In genomic region chr12:17069808-17070207, GRCm38 (mm10) we compare ENCODE assay signal across 12 mouse cellular contexts. TPM values are rescaled to one million over a fixed set of nuclear protein-coding genes. Genes with fewer than 3 reads are reported as not detected.
DNase-seq lines count a peak whose midpoint lies in the region; ATAC-seq and TF ChIP-seq lines count a peak whose summit lies in the region.
"Had no signal": no experiment of that assay in that cellular context is flagged by ENCODE, and none has a peak within 500 bp of the region (broad histone marks: within the 10 kb centered on the region; RNA-seq: fewer than 3 reads in every experiment).

No protein-coding gene starts in this region.

- no peaks in the 10 kb centered on the region for H3K9me3 ChIP-seq in lung, embryonic 14.5 days (ENCODE audit: low read depth, low read length)
- no peaks in the 10 kb centered on the region for H3K9me3 ChIP-seq in intestine, embryonic 15.5 days
- H3K9me3 ChIP-seq: G1E; liver, embryonic 13.5 days; midbrain, embryonic 12.5 days had no signal

- TF ChIP-seq CTCF in lung, embryonic 14.5 days (IDR thresholded peaks at IDR 0.05; ENCODE audit: low read depth): no peak

- peak; percentile 37 for DNase-seq in lung, embryonic 14.5 days
- DNase-seq in lung, postnatal 14 days: no peak
- DNase-seq in frontal cortex, postnatal 36 days (ENCODE audit: low spot score in 2 of 2): peak; percentile 83 to 88
- DNase-seq in left cerebral cortex, adult 9 months (ENCODE audit: low spot score in 2 of 2): peak; percentile 64 to 87
- peak; percentile 80 for DNase-seq in right cerebral cortex, postnatal 25 days
- DNase-seq in thymus, postnatal 36 days: no peak
- DNase-seq: liver, embryonic 13.5 days had no signal

- no peaks in the 10 kb centered on the region for H3K27me3 ChIP-seq in lung, embryonic 14.5 days (ENCODE audit: insufficient read depth, low read length)
- no peaks in the 10 kb centered on the region for H3K27me3 ChIP-seq in intestine, embryonic 15.5 days (replicated peaks)
- H3K27me3 ChIP-seq: liver, embryonic 13.5 days; midbrain, embryonic 12.5 days had no signal

- 53% methylated on average over 9 of the region's 9 CpGs for WGBS in lung, embryonic 14.5 days
- WGBS in intestine, embryonic 15.5 days: 79% methylated on average over 9 of the region's 9 CpGs

- no peak overlapping the region for H3K9ac ChIP-seq in lung, embryonic 14.5 days
- H3K9ac ChIP-seq in intestine, embryonic 15.5 days: no peak overlapping the region
- H3K9ac ChIP-seq: liver, embryonic 13.5 days; midbrain, embryonic 12.5 days had no signal

- ATAC-seq in lung, embryonic 14.5 days (ENCODE audit: insufficient read depth): no peak
- ATAC-seq in erythroid progenitor cell, adult 5-6 weeks (replicated peaks; ENCODE audit: low FRiP score, poor library complexity, severe bottlenecking): no peak
- no peak for ATAC-seq in intestine, embryonic 15.5 days
- ATAC-seq: intestine, embryonic 16.5 days had no signal

- no peaks in the 10 kb centered on the region for H3K4me1 ChIP-seq in lung, embryonic 14.5 days (ENCODE audit: insufficient read depth)
- no peaks in the 10 kb centered on the region for H3K4me1 ChIP-seq in intestine, embryonic 15.5 days (replicated peaks)
- H3K4me1 ChIP-seq: liver, embryonic 13.5 days had no signal

- H3K4me2 ChIP-seq in lung, embryonic 14.5 days: no peak overlapping the region
- H3K4me2 ChIP-seq in intestine, embryonic 15.5 days (replicated peaks): no peak overlapping the region
- H3K4me2 ChIP-seq: liver, embryonic 13.5 days; midbrain, embryonic 12.5 days had no signal

- H3K36me3 ChIP-seq in lung, embryonic 14.5 days (ENCODE audit: insufficient read depth): no peaks in the 10 kb centered on the region
- H3K36me3 ChIP-seq in intestine, embryonic 15.5 days: no peaks in the 10 kb centered on the region
- H3K36me3 ChIP-seq: G1E; liver, embryonic 13.5 days; midbrain, embryonic 12.5 days had no signal

- no peak overlapping the region for H3K4me3 ChIP-seq in lung, embryonic 14.5 days (ENCODE audit: low read depth, low read length)
- H3K4me3 ChIP-seq in intestine, embryonic 15.5 days (replicated peaks): no peak overlapping the region
- H3K4me3 ChIP-seq: liver, embryonic 13.5 days; midbrain, embryonic 12.5 days had no signal

- H3K27ac ChIP-seq in lung, embryonic 14.5 days (ENCODE audit: low read depth): no peak overlapping the region
- H3K27ac ChIP-seq in intestine, embryonic 15.5 days: no peak overlapping the region
- H3K27ac ChIP-seq: liver, embryonic 13.5 days; midbrain, embryonic 12.5 days had no signal

RNA-seq across cellular contexts. Expression of gene 2410004P03Rik, which starts 58.3 kb away (rescaled TPM):
- 0.26 and 0.29 TPM in 2 replicates for polyA plus RNA-seq in lung, embryonic 14.5 days (2014; fragmentation: Nextera tagmentation; extraction: Ambion mirVana)
- not detected in 2 replicates for total RNA-seq in erythroid progenitor cell, adult 5-6 weeks (2015; ENCODE audit: low replicate concordance)
- not detected in 2 replicates for total RNA-seq in erythroid progenitor cell, adult 5-6 weeks (2017; ENCODE audit: low replicate concordance)
- polyA plus RNA-seq in intestine, embryonic 15.5 days (2015; fragmentation: Nextera tagmentation; extraction: Ambion mirVana): 0.09 and 0.44 TPM in 2 replicates
- polyA plus RNA-seq: G1E had no signal

Comparison
In these comparisons a context has a peak if more than half of its experiments do, and no peak if none do; other contexts are left out.
1. DNase-seq: peak in lung, embryonic 14.5 days (single experiment), frontal cortex, postnatal 36 days (2 of 2), left cerebral cortex, adult 9 months (2 of 2) and right cerebral cortex, postnatal 25 days (single experiment); none in lung, postnatal 14 days (single experiment) and thymus, postnatal 36 days (0 of 2).